Mouse (Mus musculus) adrenal gland, adult 10 weeks (tissue): ENCODE data around the gene Rpl6. TPM values are rescaled to one million over a fixed set of nuclear protein-coding genes. Genes with fewer than 3 reads are reported as not detected.

Experiments
- polyA plus RNA-seq: library from polyadenylated mRNA; stranded (reverse); fragments of 350-450 nt; fragmentation: Illumina TruSeq; extraction: RNeasy Lipid Tissue Mini Kit (QIAGEN cat#74804); gene quantifications from one replicate; pipeline ENCODE4 v1.2.3, GENCODE M21; 2014; ENCODE audit warnings: low read depth, low replicate concordance

Gene Rpl6
- 302 TPM for polyA plus RNA-seq

DNA sequence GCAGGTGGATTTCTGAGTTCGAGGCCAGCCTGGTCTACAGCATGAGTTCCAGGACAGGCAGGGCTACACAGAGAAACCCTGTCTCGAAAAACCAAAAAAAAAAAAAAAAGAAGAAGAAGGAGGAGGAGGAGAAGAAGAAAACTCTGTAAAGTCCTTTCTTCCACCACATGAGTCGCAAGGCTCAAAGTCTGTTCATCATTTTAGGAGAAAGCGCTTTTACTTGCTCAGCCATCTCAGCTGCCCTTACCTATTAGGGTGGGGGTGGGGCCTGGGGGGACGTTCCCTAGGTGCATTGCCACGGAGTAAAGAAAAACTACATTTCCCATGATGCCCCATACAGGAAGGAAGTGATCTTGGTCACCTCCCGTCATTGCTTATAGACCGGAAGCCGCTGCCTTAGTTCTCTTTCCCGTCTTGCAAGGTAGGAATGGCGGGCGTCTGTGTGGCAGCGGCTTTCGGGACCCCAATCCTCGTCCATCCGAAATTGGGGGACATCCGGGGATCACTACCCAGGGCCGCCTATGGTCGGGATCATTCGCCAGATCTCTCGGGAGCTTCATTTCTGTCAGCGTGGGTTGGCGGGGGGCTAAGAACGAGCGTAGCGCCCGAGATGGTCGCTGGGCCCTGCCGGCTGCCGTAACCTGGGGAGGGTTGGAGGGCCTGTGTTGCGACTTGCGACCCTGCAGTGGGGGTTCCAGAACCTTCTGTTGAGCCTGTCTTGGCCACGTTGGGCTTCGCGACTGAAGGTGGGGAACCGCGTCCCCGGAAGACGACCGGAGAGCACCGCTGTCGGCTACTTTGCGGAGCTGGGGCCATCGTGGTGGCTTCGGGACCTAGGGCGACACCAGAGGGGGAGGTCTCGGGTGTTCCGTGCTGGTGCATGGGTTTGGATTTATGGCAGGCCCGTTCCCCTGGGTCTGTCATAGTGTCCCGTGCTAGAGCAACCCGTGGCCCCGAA is at the start of gene Rpl6:
Gene Rpl6 (plus strand): TSS at position 350 of the 958 bp plus-strand sequence.

DNA sequence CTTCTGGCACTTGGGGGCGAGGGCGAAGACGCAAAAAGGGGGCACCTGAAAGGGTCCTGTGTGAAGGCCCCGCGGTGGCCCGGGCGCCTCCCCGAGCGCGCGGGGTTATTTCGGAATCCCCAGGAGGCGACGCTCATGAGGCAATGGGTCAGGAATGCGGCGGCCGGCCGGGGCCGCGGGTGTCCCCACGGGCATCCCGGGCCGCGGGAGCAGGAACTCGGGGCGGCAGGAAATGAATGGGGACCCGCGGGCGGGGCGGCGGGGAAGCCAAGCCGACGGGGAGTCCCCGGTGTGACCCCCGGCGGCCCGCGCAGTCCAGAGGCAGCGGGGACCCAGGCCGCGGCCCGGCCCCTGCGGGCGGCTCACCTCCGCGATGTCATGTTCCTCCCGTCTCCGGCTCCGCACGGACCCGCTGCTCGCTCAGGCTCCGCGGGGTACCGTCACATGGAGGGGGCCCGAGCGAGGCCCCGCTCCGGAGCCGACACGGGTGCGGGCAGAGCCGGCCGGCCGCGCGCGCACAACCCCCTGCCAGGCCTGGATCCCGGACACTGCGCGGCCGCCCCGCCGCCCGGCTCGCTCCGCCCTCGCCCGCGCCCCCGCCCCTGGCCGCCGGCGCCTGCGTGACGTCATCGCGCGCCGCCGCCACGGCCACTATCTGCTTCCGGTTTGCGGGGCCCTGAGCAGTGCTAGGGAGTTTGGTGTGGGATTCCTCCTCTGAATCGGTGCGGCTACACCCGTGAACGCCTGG is 13.3 kb upstream of the Rpl6 start, which contains the start of gene Ptpn11:
Gene Ptpn11 (minus strand): TSS at position 562 of the 748 bp plus-strand sequence.

DNA sequence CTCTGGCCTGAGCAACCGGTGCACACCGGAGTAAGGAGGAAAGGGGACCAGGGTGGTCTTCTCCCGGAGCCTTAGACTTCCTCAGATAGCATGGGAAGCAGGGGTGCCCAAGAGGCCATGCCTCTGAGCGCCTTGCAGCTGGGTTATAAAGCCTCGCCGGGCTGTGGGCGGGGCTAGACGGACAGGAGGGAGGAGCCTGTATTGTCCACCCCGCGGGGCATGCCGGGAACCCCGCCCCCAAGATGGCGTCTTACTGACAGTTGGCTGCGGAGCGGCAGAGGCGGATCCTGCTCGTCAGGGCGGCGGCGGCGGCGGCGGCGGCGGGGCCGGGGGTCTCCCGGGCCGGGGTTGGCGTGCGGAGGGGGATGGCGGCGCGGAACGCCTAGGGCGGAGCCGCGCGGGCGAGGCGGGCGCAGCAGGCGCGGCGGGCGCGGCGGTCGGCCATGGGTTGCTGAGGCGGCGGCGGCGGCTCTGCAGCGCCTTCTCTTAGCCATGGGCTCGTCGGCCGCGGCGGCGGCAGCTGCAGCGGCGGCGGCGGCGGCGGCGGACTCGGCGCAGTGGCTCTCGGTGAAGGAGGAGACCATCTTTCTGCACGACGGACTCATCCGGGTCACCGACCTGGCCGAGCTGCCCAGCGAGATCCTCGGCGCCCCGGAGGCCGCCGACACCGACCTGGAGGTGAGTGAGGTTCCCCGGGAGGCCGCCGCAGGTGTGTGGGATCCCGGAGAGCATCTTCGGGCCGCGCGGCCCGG is 15.9 kb downstream of the Rpl6 start, which contains the start of gene Hectd4:
Gene Hectd4 (plus strand): TSS at position 240 of the 752 bp plus-strand sequence.

Other genes with a start within 250 kb of the Rpl6 start
- gene Rph3a, start 194.4 kb upstream of the Rpl6 start, polyA plus RNA-seq: 2.5 TPM
- 57.9 TPM for gene Ptpn11, start 13.1 kb upstream of the Rpl6 start, polyA plus RNA-seq
- 4.0 TPM for gene Hectd4, start 15.7 kb downstream of the Rpl6 start, polyA plus RNA-seq
- gene Trafd1, start 181.2 kb downstream of the Rpl6 start, polyA plus RNA-seq: 15.9 TPM
- gene Naa25, start 193.5 kb downstream of the Rpl6 start, polyA plus RNA-seq: 76.0 TPM
- not detected for gene Tmem116, start 247.4 kb downstream of the Rpl6 start, polyA plus RNA-seq
- gene Erp29, start 248.0 kb downstream of the Rpl6 start, polyA plus RNA-seq: 9.3 TPM